Mouse (Mus musculus) megakaryocyte, embryonic 14.5 days (primary cell): ENCODE data around the gene Asic2.

Experiments used
- FLI1 ChIP-seq: IDR thresholded peaks from 2 replicates; pipeline ENCODE4 v1.6.1; 2012; ENCODE audit warnings: low read length, inconsistent platforms, mixed read lengths
- GATA1 ChIP-seq: IDR thresholded peaks from 3 replicates; pipeline ENCODE4 v1.6.1; 2012; ENCODE audit warnings: mixed read lengths, low read length, inconsistent platforms, borderline replicate concordance

GRCm38 (mm10) chr11:81587942-81588341 is 380.3 kb downstream of the Asic2 start:
- TF ChIP-seq GATA1 (no peak), FLI1 (no peak)
